In the genomic region with DNA sequence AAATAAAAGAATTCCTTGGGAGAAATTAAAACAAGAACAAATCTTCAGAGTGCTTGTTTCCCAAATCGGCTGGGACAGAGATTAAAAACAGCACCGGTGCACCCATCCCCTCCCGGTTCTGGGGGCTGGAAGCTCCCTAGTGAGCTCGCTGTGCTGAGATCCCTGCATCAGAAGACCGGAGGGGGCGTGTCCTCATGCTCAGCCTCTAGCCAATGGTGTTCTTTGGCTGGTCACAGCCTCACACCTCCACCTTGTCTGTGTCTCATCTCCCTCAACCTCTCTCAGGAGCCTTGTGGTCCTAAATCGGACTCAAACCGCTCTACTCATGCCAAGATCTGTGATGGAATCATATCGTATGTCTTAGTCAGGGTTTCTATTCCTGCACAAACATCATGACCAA, we compare ENCODE assay signal across 14 mouse cellular contexts. TPM values are rescaled to one million over a fixed set of nuclear protein-coding genes. Genes with fewer than 3 reads are reported as not detected.
"Had no signal": no experiment of that assay in that cellular context is flagged by ENCODE, and none has a peak within 500 bp of the region (broad histone marks: within the 10 kb centered on the region; RNA-seq: fewer than 3 reads in every experiment).

No protein-coding gene starts in this region.

- ATAC-seq: midbrain, embryonic 13.5 days; midbrain, embryonic 15.5 days had no signal

- DNase-seq: lung, adult 18-20 months; lung, embryonic 14.5 days; lung, postnatal 10 days; lung, postnatal 4 days; right cerebral cortex, postnatal 14 days; thymus, adult 2 months; thymus, postnatal 14 days; thymus, postnatal 36 days had no signal

RNA-seq across cellular contexts. Expression of a gene that starts 8.3 kb away (rescaled TPM):
- total RNA-seq: megakaryocyte, adult 5-6 weeks; midbrain, postnatal 0 days; monocyte, adult 5-6 weeks; neutrophil, adult 5-6 weeks had no signal

RNA-seq across cellular contexts. Expression of a gene that starts 52.3 kb away (rescaled TPM):
- total RNA-seq: monocyte, adult 5-6 weeks; neutrophil, adult 5-6 weeks had no signal
